Mouse (Mus musculus) ovary, adult 10 weeks (tissue): ENCODE measurements around the gene Zfp429. TPM values are rescaled to one million over a fixed set of nuclear protein-coding genes. Genes with fewer than 3 reads are reported as not detected.

ENCODE experiments used
- polyA plus RNA-seq: library from polyadenylated mRNA; stranded (reverse); fragments of 350-450 nt; fragmentation: Illumina TruSeq; extraction: RNeasy Lipid Tissue Mini Kit (QIAGEN cat#74804); gene quantifications from one replicate; pipeline ENCODE4 v1.2.3, GENCODE M21; 2014

Zfp429 gene
- 37.0 TPM for polyA plus RNA-seq

DNA sequence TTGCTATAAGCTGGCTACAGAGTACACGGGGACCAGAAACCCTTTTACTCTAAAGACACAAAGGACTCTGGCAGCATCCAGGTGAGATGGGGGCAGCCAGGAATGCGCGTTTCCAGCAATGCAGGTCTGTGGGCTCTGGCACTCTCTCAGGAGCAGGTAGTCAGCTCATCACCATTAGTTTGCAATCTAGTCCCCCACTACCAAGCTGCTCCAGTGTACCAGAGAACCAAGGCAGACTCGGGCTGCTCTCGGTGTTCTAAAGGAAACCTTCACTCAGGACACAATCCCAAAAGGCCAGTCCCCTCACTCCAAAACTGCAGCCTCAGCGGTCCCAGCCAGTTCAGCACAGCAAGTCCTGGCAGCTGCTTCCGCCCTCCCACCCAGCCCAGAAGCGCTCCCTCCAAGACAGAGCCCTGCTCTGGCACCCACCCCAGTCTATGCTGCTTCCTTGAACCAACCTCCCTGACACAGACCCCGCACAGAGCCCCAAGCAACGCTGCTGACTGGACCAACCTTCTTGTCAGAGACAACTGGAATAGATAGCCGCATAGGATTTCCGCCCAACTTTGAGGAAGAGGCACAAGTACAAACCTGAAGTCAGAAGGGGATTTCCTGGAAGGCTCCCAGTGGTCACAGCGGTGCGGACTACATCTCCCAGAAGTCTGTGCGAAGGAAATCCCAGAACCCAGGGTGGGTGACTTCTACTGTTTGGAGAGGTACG, at the start of gene Zfp429:
Gene Zfp429 (minus strand): TSS at position 637 of the 721 bp plus-strand sequence.

DNA sequence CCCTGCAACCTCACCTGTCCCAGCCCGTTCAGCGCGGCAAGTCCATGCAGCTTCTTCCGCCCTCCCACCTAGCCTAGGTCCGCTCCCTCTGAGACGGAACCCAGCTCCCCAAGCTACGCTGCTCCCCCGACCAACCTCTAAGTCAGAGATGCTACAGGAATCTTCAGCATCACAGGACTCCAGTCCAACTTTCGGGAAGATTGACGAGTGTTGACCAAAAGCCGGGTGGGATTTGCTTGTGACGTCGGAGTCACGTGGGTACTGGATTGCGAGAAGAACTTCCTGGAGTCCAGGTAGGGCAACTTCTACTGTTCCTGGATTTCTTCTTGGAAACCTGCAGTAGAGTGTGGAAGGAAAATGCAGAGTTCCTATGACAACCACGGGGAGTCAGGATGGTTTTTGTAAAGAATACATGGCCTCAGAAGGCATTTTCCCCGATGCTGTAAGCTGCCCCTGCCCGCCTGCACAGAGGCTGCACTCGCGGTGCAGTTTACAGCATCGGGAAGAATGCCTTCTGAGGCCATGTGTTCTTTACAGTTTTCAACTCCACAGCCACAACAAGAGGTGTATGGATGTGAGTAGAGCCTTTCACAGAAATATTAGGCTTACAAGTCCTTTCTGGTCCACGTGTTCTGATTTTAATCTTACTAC, 21.7 kb upstream of the Zfp429 start, which contains the start of gene Zfp459:
Gene Zfp459 (minus strand): TSS at position 212 of the 651 bp plus-strand sequence.

DNA sequence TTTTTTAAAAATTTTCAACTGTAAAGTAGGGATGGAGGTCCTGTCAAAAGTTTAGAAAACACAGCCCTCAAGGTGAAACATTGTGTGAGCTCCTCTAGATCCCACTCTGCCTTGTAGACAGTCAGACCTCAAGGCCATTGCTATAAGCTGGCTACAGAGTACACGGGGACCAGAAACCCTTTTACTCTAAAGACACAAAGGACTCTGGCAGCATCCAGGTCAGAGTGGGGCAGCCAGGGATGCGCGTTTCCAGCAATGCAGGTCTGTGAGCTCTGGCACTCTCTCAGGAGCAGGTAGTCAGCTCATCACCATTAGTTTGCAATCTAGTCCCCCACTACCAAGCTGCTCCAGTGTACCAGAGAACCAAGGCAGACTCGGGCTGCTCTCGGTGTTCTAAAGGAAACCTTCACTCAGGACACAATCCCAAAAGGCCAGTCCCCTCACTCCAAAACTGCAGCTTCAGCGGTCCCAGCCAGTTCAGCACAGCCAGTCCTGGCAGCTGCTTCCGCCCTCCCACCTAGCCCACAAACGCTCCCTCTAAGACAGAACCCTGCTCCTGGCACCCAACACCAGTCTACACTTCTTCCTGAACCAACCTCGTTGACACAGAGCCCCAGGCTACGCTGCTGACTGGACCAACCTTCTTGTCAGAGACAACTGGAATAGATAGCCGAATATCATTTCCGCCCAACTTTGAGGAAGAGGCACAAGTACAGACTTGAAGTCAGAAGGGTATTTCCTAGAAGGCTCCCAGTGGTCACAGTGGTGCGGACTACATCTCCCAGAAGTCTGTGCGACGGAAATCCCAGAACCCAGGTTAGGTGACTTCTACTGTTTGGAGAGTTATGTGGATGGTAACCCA, 24.3 kb downstream of the Zfp429 start, which contains the start of the genes Gm28041 and Zfp456:
Gene Gm28041 (minus strand): TSS at position 684 of the 862 bp plus-strand sequence.
Gene Zfp456 (minus strand): TSS at position 761 of the 862 bp plus-strand sequence.

DNA sequence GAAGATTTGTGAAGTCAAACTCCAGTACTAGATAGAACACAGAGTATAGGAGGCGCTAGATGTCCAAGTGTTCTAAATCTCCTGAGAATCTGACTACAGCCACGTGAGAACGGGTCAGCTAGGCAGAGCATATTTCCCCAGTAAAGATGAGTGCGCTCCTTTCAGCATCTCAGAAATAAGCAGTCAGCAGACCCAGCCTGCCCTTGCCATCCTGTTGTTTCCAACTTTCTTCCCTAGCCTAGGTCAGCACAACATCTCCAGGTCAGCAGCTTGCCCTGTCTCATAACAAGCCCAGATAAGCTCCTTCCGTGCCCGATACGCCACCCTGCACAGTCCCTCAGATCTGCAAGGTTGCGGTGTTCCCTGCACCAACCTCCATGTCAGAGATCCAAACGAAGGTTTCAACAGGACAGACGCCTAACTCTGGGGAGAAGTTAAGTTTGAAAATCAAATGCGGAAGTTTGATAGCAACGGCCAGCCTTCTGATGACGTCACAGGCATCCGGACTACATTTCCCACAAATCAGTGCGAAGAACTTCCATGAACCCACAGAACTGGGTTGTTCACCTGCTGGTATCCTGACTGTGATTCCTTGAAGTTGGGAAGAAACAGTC, 39.4 kb downstream of the Zfp429 start, which contains the start of the genes Gm28044 and Zfp953:
Gene Gm28044 (minus strand): TSS at position 406 of the 614 bp plus-strand sequence.
Gene Zfp953 (minus strand): TSS at position 475 of the 614 bp plus-strand sequence.

Other genes starting within 250 kb of the Zfp429 start
- gene Rsl1, start 226.6 kb downstream of the Zfp429 start, polyA plus RNA-seq, result 42.0 TPM
- 23.7 TPM for gene Zfp455, start 205.3 kb downstream of the Zfp429 start, polyA plus RNA-seq
- gene Zfp458, start 121.4 kb downstream of the Zfp429 start, polyA plus RNA-seq, result 11.5 TPM
- 0.63 TPM for gene Zfp457, start 93.3 kb downstream of the Zfp429 start, polyA plus RNA-seq
- gene Zfp595, start 67.2 kb downstream of the Zfp429 start, polyA plus RNA-seq, result 39.4 TPM
- gene Gm28044, start 39.3 kb downstream of the Zfp429 start, polyA plus RNA-seq, result not detected
- gene Zfp953, start 39.2 kb downstream of the Zfp429 start, polyA plus RNA-seq, result 26.2 TPM
- gene Gm28041, start 24.1 kb downstream of the Zfp429 start, polyA plus RNA-seq, result not detected
- 17.6 TPM for gene Zfp456, start 24.0 kb downstream of the Zfp429 start, polyA plus RNA-seq
- 6.3 TPM for gene Zfp459, start 21.6 kb upstream of the Zfp429 start, polyA plus RNA-seq
- gene Zfp874a, start 51.8 kb upstream of the Zfp429 start, polyA plus RNA-seq, result 88.4 TPM
- gene Zfp874b, start 84.4 kb upstream of the Zfp429 start, polyA plus RNA-seq, result 66.5 TPM
- gene Zfp58, start 100.7 kb upstream of the Zfp429 start, polyA plus RNA-seq, result 64.3 TPM
- gene Gm26965, start 126.3 kb upstream of the Zfp429 start, polyA plus RNA-seq, result not detected
- gene Zfp87, start 126.4 kb upstream of the Zfp429 start, polyA plus RNA-seq, result 47.2 TPM
- gene Zfp748, start 154.0 kb upstream of the Zfp429 start, polyA plus RNA-seq, result 57.5 TPM
- gene Zfp729b, start 209.9 kb upstream of the Zfp429 start, polyA plus RNA-seq, result 61.4 TPM
- gene Gm49345, start 237.9 kb upstream of the Zfp429 start, polyA plus RNA-seq, result 9.3 TPM
- 57.0 TPM for gene Zfp729a, start 238.0 kb upstream of the Zfp429 start, polyA plus RNA-seq